Mouse (Mus musculus) ovary, postnatal 14 days (tissue): Measurements from ENCODE around the gene Gm21954.
A peak's percentile ranks its signal among the peaks of the same experiment; 100 is the strongest.

ENCODE experiments used
- DNase-seq: peaks from one replicate; pipeline ENCODE4 v3.0.0; 2022; ENCODE audit warnings: low spot score

The Gm21954 gene

GRCm38 (mm10) chr3:55462904-55463668, 8.9 kb downstream of the Gm21954 start:
- DNase-seq: no peak

- peak; percentile 13 for DNase-seq
These were observed 10.0 kb downstream of the Gm21954 start for GRCm38 (mm10) chr3:55461685-55462655.

GRCm38 (mm10) chr3:55461092-55461491, 10.9 kb downstream of the Gm21954 start:
- DNase-seq: no peak

GRCm38 (mm10) chr3:55452464-55452863, 19.5 kb downstream of the Gm21954 start:
- no peak for DNase-seq

- no peak for DNase-seq
These were observed 20.1 kb downstream of the Gm21954 start for GRCm38 (mm10) chr3:55451877-55452276.

- DNase-seq: no peak
These were observed 21.0 kb downstream of the Gm21954 start for GRCm38 (mm10) chr3:55451035-55451434.

GRCm38 (mm10) chr3:55449148-55449547, 22.9 kb downstream of the Gm21954 start:
- no peak for DNase-seq

GRCm38 (mm10) chr3:55447486-55448460, 24.2 kb downstream of the Gm21954 start:
- peak; percentile 13 for DNase-seq

GRCm38 (mm10) chr3:55446681-55447080, 25.3 kb downstream of the Gm21954 start:
- no peak for DNase-seq

GRCm38 (mm10) chr3:55443725-55444124, 28.3 kb downstream of the Gm21954 start:
- DNase-seq: no peak

- DNase-seq: no peak
These were observed 28.7 kb downstream of the Gm21954 start for GRCm38 (mm10) chr3:55443271-55443670.

GRCm38 (mm10) chr3:55442012-55442645, 29.9 kb downstream of the Gm21954 start:
- DNase-seq: no peak

GRCm38 (mm10) chr3:55440342-55440741, 31.7 kb downstream of the Gm21954 start:
- no peak for DNase-seq

GRCm38 (mm10) chr3:55438824-55439446, 33.1 kb downstream of the Gm21954 start:
- no peak for DNase-seq

GRCm38 (mm10) chr3:55434276-55434675, 37.7 kb downstream of the Gm21954 start:
- DNase-seq: no peak

- DNase-seq: no peak
These were observed 40.8 kb downstream of the Gm21954 start for GRCm38 (mm10) chr3:55431223-55431622.

- DNase-seq: no peak
These were observed 41.9 kb downstream of the Gm21954 start for GRCm38 (mm10) chr3:55430022-55430549.

- no peak for DNase-seq
These were observed 48.2 kb downstream of the Gm21954 start for GRCm38 (mm10) chr3:55423640-55424397.

GRCm38 (mm10) chr3:55420436-55421083, 51.5 kb downstream of the Gm21954 start:
- DNase-seq: no peak
